Mouse (Mus musculus): Measurements from ENCODE around the gene Gtf2ird1.
A peak's percentile ranks its signal among the peaks of the same experiment; 100 is the strongest.
"Not testable (repeated sequence)": the region's sequence is repeated elsewhere in the genome, so short reads cannot be mapped to it uniquely, and the experiment has no call there.

Gtf2ird1 gene

DNA sequence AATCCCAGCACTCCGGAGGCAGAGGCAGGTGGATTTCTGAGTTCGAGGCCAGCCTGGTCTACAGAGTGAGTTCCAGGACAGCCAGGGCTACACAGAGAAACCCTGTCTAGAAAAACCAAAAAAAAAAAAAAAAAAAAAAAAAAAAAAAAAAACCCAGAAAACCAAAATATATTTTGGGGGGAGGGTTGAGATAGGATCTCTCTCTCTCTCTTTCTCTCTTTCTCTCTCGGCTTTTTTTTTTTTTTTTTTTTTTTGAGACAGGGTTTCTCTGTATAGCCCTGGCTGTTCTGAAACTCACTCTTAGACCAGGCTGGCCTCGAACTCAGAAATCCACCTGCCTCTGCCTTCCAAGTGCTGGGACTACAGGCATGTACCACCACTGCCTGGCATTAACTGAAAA, 113.0 kb downstream of the Gtf2ird1 start:
- not testable (repeated sequence) for DNase-seq (ENCODE audit: low spot score)

DNA sequence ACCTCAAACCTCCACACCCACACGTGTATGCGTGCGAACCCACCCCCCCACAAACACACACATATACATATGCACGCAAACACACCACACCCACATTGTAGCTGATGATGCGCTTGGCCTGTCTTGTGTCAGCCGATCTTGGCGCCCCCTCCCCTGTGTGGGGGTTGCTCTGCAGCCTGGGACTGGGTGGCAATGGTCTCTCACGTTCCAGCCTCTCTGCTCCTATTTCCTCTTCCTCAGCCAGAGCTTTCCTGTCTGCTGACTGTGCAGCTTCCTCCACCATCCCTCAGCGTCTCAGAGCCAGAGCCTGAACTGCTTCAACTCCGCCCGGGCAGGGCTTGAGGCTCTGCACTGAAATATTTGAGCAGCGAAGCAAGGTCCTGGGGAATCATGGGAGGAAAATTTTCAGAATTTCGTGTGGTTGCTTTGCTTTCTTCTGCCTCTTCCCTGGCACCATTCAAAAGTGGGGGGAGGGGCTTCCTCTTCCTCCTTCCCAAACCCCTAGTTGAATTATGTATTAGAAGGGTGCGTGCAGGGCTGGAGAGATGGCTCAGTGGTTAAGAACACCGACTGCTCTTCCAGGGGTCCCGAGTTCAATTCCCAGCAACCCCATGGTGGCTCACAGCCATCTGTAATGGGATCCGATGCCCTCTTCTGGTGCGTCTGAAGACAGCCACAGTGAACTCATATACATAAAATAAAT, 113.9 kb downstream of the Gtf2ird1 start:
- no peak for DNase-seq (ENCODE audit: low spot score)

DNA sequence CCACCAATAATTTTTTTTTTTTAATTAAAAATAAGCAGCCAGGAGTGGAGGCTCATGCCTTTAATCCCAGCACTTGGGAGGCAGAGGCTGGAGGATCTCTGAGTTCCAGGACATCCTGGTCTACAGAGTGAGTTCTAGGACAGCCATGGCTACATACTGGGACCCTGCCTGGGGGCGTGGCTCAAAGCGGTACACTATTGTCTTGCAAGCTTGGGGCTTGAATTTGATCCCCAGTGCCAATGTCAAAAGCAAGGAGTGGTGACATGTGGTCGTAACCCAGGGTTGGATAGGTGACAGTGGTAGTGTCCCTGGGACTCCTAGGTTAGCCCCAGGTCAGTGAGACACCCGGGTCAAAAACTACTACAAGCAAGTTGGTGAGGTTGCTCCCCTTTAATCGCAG, 114.8 kb downstream of the Gtf2ird1 start:
- no peak for DNase-seq (ENCODE audit: low spot score)

DNA sequence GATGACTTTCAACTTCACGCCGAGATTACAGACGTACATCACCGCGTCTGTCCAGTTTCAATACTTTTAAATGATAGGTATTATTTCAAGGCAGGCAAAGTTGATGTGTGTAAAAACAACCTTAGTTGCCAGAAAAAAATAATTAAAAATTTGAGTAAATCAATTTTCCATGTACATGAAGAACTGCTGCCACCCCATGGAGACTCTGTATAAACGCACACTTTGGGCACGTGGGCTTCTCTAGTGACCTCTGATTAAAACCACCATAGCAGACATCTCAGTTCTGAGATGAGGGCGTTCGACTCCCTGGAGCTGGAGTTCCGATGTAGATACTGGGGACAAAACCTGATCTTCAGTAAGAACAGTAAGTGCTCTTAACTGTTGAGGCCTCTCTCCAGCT, 115.2 kb downstream of the Gtf2ird1 start:
- peak; percentile 33 for DNase-seq (ENCODE audit: low spot score)

DNA sequence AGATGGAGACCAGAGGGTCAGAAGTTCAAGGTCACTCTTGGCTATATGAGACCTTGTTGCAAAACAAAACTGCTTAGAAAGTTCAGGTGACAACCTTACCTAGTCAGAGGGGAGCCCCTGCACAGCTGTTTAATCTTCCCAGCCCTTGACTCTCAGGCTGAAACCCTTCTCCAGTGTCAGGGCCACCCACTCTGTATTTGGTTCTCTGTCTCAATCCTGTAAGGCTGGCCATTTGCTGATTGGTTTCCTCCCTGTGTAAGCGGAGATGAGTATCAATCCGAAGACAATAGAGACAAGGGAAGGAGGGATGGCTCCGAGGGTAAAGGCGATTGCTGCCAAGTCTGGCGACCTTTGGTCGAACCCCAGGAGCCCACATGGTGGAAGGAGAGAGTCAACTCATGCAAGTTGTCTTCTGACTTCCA, 116.4 kb downstream of the Gtf2ird1 start:
- DNase-seq (ENCODE audit: low spot score), result no peak

DNA sequence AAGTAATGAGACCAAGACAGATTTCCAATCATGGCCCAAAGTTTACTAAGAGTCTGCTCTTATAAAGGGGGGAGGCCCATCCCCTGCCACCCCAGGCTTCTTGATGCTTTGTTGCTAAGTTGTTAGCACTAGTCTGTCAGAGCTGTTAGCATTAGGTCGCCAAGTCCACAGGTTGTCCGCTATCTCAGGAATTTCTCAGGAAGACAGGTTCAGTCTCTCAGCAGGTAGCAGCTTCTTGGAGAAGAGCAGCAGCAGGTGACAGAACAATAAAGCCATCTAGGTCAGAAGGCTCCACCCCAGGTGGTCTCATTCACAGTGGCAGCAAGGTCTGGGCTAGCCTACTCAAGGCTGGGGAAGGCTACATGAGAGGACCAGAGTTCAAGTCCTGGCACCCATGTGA, 119.5 kb downstream of the Gtf2ird1 start:
- not testable (repeated sequence) for DNase-seq (ENCODE audit: low spot score)

DNA sequence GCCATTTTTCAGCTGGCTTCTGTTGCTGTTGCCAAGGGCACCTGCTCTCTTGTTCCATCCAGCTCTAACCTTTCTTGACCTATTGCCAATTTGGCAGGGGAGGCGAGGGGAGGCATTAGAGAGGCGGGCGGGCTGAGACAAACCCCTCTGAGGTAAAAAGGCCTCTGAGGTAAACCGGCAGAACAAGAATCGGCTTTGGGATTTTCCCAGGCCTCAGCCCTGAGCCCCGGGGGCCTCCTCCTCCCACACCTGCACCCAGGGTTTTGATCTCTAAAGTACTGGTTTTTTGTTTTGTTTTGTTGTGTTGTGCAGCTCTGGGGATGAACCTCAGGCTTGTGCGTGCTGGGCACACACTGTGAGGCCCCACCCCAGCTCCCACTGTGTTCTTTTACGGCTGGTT, 123.8 kb downstream of the Gtf2ird1 start:
- DNase-seq (ENCODE audit: low spot score), result peak; percentile 80

DNA sequence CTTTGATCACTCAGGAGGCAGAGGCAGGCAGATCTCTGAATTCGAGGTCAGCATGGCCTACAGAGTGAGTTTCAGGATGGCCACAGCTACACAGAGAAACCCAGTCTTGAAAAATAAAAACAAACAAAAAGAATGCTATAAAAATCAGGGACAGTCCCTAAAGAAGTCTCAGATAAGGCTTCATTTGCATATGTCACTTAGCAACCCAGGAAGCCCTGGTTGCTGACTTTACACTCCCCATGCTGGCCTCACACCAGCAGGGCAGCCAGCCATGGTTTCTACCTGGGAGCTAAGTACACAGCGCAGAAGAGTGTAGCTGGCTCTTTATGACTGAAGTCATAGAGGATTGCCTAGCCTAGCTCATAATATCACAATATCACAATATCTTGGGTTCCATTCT, 126.4 kb downstream of the Gtf2ird1 start:
- DNase-seq (ENCODE audit: low spot score), result no peak

DNA sequence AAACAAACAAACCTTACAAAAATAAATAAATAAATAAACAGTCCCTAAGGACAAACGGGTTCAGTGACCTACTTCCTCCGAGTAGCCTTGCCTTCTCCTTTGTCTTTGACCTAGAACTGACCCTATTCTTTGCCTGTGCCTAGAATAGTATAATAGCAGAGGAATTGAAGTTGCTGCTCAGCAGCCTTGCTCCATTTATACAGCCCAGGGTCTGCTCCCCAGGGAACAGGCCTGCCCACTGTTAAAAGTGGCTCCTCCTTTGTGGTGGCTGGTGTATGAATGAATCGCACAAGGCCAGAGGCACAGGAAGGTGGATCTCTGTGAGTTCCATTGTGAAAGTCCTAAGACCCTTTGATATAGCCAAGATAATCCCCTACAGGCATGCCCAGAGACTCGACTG, 127.2 kb downstream of the Gtf2ird1 start:
- no peak for DNase-seq (ENCODE audit: low spot score)

DNA sequence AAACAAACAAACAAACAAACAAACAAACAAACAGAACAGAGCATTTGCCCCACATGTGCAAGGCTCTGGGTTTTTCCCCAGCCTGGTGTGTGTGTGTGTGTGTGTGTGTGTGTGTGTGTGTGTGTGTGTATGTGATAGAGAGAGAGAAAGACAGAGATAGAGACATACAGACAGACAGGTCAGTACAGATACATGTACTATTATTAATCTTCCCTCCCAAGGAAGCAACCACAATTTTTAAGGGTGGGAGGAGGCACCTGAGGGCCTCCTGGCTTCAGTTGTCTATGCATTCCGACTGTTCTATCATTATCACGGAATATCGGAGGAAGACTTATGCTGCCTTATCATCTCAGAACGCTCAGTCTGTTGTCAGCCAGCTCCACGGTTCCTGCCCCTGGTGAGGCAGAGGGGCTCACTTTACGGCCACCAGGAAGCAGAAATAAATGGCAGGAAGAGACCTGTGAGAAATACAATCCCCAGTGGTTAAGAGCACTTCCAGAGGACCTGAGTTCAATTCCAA, 128.0 kb downstream of the Gtf2ird1 start:
- DNase-seq (ENCODE audit: low spot score), result no peak

DNA sequence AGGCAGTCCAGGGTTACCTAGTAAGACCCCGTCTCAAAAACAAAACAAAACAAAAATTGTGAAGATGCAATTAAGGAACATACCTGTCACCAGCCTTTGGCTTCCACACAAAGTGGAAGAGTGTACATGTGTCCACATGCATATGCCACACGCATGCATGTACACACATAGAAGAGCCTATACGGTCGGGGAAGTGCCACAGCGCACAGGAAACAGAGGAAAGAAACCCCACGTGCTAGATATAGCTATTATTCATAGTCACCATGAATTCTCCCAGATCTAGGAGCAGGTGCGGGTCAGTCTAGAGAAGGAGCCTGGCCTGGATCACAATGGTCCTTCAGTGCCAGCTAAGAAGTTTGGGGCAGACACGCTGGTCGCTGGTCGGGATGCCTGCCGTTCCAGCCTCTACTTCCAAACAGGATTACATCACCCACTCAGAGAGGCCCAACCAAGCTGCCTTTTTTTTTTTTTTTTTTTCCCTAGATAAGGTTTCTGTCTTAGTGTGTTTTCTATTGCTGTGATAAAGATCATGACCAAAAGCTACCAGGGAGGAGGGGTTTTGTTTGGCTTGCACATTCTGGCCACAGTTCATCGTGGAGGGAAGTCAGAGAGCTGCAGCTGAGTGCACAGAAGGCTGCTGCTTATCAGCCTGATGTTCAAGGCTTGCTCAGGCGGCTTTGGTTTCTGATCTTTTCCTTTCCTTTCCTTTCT, 130.5 kb downstream of the Gtf2ird1 start:
- DNase-seq (ENCODE audit: low spot score), result peak; percentile 61

DNA sequence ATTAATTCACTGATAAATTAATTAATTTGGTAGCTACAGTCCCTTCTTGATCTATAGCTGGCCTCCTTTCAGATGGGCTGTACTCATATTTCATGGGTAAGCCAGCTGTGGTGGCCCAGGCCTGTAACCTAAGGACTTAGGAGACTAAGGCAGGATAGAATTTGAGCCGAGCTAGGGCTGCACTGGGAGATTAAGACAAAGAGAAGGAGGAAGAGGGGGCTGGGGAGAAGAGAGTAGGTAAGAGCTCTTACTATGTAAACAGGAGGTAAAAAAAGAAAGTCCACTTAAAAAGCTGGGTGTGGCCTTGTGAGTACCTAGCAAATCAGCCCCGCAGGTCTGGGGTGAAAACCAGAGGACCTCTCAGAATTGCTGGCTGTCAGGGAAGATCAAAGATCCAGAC, 132.6 kb downstream of the Gtf2ird1 start:
- no peak for DNase-seq (ENCODE audit: low spot score)

DNA sequence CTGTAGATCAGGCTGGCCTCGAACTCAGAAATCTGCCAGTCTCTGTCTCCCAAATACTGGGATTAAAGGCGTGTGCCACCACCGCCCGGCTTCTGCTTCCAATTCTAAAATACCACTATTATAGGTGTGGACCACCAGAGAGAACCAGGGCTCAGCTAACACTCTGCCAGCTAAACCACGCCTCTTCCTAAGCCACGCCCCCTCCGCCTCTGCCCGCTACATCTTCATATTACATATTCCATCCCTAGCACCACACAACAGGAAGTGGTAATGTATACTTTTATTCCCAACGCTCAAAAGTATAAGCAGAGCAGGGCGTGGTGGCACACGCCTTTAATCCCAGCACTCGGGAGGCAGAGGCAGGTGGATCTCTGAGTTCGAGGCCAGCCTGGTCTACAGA, 133.2 kb downstream of the Gtf2ird1 start:
- DNase-seq (ENCODE audit: low spot score), result no peak

DNA sequence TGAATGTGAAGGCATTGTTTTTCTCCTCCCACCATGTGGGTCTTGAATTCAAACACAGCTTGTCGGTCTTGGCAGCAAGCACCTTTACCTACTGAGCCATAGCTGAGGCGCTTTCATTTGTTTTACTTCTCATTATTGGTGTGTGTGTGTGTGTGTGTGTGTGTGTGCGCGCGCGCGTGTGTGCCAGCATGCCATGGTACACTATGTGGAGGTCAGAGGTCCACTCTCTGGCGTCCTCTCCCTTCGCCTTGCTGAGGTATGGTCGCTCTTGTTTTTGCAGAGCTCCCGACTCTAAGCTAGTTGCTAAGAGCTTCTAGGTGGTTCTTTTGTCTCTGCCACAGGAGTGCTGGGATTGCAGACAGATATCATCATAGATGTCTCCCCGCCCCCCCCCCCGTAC, 134.2 kb downstream of the Gtf2ird1 start:
- no peak for DNase-seq (ENCODE audit: low spot score)

DNA sequence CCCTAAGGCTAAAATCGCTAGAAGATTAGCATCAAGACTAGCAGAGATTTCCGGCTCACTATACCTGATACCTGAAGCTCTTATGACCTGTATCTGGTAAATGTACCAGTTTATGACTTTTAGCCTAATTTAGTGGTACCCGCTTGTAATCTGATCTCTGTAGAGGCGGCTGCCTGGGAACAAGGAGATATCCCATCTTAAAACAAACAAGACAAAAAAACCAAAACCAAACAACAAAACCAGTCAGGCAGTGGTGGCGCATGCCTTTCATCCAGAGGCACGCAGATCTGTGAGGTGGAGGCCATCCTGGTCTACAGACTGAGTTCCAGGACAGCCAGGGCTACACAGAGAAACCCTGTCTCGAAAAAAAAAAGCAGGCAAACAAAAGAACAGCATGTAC, 134.8 kb downstream of the Gtf2ird1 start:
- DNase-seq (ENCODE audit: low spot score), result peak; percentile 47

DNA sequence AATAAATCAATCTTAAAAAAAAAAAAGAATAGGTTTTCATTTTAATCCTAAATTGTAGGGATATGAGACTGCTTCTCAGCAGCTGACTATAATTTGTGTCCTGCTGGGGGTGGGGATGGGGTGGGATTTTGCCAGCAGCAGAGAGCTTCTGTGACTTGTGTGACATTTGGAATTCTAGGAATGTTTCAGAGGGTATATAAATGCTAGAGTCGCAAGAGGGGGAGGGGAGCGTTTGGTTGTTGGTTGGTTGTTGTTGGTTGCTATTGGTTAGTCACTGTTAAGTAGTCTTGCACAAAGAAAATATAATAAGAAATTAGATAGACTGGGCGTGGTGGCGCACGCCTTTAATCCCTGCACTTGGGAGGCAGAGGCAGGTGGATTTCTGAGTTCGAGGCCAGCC, 137.6 kb downstream of the Gtf2ird1 start:
- no peak for DNase-seq (ENCODE audit: low spot score)

DNA sequence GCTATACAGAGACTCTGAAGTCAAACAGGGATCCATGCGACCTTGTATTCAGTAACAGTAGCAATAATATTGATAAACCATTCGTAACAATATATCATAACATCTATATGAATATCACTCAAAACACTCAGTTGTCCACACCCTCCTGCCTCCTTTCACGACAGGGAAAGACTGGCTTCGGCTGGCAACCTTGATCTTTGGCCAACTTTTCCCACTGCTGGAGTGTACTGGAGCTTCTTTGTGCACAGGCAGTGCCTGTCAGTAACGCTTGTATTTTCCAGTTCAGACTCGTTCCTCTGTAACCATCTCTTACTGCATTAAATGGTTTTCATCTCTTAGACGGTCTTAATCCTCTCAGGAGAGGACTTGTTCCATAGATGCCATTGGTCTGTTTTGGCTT, 139.8 kb downstream of the Gtf2ird1 start:
- DNase-seq (ENCODE audit: low spot score), result no peak

DNA sequence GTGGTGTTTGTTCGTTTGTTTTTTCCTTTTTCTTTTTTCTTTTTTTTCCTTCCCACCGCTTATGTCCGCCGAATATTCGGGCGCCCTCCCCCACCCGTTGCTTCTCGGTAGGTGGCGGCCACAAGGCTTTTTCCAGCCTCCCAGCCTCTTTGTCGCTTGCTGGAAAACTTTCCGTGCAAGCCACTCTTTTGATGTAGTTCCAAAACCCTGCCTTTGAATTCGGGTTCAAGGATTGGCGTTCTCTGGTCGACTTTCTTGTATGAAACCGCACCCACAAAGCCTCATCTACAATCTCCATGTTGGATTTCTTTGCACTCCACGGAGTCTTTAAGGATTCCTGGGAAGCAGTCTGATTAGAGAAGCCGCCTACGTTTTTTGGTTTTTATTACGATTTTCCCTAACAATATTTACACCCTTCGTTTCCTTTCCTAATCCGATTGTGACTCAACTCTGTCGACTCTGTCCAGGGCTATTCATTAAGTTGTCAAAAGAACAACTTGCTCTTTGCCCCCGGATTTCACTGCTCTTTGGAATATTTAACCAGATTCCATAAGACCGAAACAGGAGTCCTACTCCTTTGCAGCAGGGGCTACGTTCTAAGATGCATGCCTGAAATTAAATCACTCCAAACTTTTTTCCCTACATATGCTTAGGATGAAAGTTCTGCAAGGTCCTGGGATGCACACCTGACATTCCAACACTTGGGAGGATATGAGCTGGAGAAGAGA, 140.7 kb downstream of the Gtf2ird1 start:
- DNase-seq (ENCODE audit: low spot score), result peak; percentile 67

DNA sequence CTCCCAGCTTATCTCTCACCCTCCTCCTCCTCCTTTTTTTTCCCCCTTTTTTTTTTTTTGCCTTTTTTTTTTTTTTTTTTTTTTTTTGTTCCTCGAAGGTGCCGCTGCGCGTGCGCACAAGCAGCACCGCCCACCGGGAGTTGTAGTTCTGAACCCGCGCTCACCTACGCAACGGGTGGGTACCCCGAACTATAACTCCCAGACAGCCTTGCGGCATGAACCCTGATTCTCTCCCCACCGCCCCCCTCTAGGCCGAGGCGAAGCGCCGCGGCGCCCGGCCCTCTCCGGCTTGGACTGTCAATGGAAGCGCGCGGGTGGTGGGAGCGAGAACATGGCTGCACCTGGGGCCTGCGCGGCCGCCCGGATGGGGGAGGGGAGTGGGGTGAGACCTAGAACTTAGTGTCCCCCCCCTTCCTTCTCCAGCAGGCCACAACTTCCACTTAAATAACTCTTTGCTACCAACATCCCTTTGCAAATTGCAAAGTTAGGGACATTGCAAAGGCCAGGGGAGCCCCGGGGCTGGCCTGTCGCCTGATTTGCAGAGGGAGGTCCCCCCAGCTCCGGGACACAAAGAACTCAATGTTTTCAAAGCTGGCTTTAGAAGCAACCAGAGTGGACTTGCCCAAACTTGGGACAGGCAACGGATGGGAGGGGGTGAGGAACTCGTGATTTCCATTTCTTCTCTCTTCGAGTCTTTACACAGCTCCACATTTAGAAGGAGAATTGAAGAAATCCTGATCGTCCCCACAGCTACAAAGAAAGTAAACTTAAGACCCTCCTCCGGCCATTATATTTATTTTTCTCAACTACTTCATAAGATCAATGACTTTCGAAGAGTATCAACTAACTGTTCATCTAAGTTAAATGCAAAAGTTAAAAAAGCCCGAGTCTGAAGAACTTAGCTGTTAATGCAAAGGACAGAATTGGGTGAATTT, 141.6 kb downstream of the Gtf2ird1 start, which contains the start of gene Gtf2i:
TSS of gene Gtf2i (minus strand) at position 73 of the 935 bp plus-strand sequence.
- DNase-seq (ENCODE audit: low spot score), result peak; percentile 94

DNA sequence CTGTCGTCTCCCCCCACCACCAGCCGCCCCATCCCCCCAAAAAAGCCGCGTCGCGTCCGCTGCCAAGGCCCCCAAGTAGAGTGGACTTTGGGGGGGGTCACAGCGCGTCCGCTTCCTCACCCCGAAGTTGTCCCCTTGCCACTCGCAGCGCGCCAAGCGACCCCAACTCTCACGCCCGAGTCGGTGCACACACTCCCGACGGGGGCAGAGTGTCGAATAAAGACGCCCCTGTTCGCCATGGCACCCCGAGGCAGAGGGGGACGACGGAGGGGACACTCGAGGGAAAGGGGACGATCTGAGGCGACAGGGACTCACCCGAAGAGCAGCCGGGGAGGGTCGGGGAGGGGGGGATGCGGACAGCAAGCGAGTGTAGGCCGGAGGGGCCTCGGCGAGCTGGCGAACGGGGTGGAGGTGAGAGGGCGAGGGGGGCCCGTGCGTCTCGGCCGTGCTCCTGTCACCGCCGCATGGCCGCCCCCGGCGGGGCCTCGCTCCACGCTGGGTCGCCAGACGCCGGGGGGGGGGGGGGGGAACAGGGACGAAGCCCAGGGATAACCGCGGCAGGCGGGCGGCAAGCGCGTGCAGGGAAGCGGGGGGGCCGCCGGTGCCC, 142.3 kb downstream of the Gtf2ird1 start:
- no peak for DNase-seq (ENCODE audit: low spot score)

DNA sequence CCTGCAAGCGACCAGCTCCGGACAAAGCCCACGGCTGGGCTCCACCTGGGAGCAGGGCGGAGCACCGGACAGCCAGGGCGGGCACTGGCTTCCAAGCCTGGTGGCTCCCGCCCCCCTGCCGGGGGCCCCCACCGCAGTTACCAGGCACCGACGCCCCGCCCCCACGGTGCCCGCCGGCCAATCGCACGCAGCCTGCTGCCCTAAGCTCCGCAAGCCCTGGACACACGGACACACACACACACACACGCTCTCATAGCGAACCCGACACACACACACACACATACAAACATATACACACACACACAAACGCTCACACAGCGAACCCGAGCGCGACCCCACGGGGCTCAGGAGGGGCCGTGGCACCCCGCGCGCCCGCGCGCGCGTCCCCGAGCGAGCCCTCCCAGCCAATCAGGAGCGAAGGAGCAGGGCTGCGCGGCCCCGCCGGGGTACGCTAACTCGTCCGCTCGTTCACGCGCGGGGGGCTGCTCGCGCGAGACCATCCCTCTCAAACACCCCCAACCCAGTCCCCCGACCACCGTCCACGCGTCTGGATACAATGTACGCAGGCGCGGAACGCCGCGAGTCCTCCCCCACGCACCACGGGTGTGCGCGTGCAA, 143.0 kb downstream of the Gtf2ird1 start:
- DNase-seq (ENCODE audit: low spot score), result peak; percentile 97

Measured in urinary bladder, postnatal 14 days (tissue).